Mouse (Mus musculus) erythroblast, embryonic 14.5 days (primary cell): ENCODE results near the gene Golph3. TPM values are rescaled to one million over a fixed set of nuclear protein-coding genes. Genes with fewer than 3 reads are reported as not detected.

ENCODE experiments used
- H3K27me3 ChIP-seq: 2 replicates; pipeline ENCODE4 v1.6.1; 2012; ENCODE audit warnings: inconsistent platforms; ENCODE audit not compliant: control insufficient read depth
- H3K36me3 ChIP-seq: 2 replicates; pipeline ENCODE4 v1.6.1; 2012; ENCODE audit warnings: mild to moderate bottlenecking, inconsistent platforms; ENCODE audit not compliant: control insufficient read depth
- H3K4me1 ChIP-seq: 2 replicates; pipeline ENCODE4 v1.6.1; 2012; ENCODE audit warnings: inconsistent platforms; ENCODE audit not compliant: control insufficient read depth
- H3K4me3 ChIP-seq: replicated peaks from 2 replicates; pipeline ENCODE3; 2012; ENCODE audit warnings: moderate library complexity, mild to moderate bottlenecking, inconsistent platforms
- H3K9me3 ChIP-seq: 2 replicates; pipeline ENCODE4 v1.6.1; 2012; ENCODE audit warnings: low read length, inconsistent platforms, mixed read lengths; ENCODE audit not compliant: control insufficient read depth
- GATA1 ChIP-seq: IDR thresholded peaks from 2 replicates; pipeline ENCODE4 v1.6.1; 2012; ENCODE audit warnings: low read length, inconsistent platforms, mixed read lengths
- TAL1 ChIP-seq: IDR thresholded peaks from 3 replicates; pipeline ENCODE4 v1.6.1; 2012; ENCODE audit warnings: low read length, inconsistent platforms, mixed read lengths
- polyA plus RNA-seq: library from polyadenylated mRNA; stranded (reverse); fragments of >175 nt; gene quantifications from 2 replicates; pipeline ENCODE4 v1.2.3, GENCODE M21; 2012

Gene Golph3
- polyA plus RNA-seq, 1 experiment = 30.2 TPM

- H3K36me3 ChIP-seq = no peaks in the 10 kb centered on the region
- TF ChIP-seq GATA1 (no peak), TAL1 (no peak)
- peaks cover 20% of the 10 kb centered on the region for H3K4me1 ChIP-seq
- no peaks in the 10 kb centered on the region for H3K9me3 ChIP-seq
- no peak overlapping the region for H3K4me3 ChIP-seq
- H3K27me3 ChIP-seq = no peaks in the 10 kb centered on the region; the same call in 1 of the 2 replicates
Measured at GRCm38 (mm10) chr15:12380057-12380456, 58.8 kb downstream of the Golph3 start.

DNA sequence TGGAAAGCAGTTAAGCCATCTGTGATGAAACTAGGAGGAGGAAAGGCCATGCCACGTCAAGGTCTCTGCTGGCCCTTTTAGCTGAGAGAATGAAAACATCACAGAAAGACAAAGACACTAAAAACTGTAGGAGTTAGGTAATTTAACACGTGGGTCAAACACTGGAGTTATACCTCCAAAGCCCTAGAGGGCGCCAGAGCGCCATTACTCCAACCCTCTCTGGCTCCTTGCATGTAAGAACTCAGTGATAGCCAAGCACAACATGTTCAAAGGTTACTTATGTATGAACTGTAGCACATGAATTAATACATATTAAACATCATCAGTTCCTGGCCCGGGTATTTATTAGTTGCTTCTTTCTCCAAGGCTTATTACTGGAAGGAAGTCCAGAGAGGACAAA lies 59.3 kb downstream of the Golph3 start:
- H3K4me1 ChIP-seq = peaks cover 15% of the 10 kb centered on the region
- H3K36me3 ChIP-seq = no peaks in the 10 kb centered on the region
- H3K9me3 ChIP-seq = no peaks in the 10 kb centered on the region
- no peaks in the 10 kb centered on the region; the same call in 1 of the 2 replicates for H3K27me3 ChIP-seq
- TF ChIP-seq GATA1 = no peak
- TF ChIP-seq TAL1 = no peak
- H3K4me3 ChIP-seq = no peak overlapping the region

DNA sequence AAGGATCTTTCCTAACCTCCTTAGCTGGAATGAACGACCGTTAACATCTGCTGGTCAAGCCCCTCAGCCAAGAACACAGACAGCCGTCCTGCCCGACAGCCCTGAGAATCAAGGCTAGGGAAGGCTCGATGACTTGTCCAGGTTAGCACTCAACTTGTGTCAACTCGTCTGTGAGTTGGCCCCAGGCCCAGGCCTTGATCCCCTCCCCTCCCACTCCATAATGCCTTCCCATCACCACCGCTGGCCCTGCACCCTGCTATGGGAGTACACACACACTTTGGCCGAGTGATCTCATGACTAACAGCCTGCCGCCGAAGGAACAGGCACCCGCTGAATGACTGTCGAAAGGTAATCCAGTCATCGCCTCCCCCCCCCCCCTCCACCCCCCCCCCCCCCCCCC lies 63.4 kb downstream of the Golph3 start:
- TF ChIP-seq TAL1 (no peak), GATA1 (no peak)
- H3K27me3 ChIP-seq = no peaks in the 10 kb centered on the region
- no peaks in the 10 kb centered on the region for H3K4me1 ChIP-seq
- no peaks in the 10 kb centered on the region for H3K9me3 ChIP-seq
- H3K36me3 ChIP-seq = no peaks in the 10 kb centered on the region
- no peak overlapping the region for H3K4me3 ChIP-seq

DNA sequence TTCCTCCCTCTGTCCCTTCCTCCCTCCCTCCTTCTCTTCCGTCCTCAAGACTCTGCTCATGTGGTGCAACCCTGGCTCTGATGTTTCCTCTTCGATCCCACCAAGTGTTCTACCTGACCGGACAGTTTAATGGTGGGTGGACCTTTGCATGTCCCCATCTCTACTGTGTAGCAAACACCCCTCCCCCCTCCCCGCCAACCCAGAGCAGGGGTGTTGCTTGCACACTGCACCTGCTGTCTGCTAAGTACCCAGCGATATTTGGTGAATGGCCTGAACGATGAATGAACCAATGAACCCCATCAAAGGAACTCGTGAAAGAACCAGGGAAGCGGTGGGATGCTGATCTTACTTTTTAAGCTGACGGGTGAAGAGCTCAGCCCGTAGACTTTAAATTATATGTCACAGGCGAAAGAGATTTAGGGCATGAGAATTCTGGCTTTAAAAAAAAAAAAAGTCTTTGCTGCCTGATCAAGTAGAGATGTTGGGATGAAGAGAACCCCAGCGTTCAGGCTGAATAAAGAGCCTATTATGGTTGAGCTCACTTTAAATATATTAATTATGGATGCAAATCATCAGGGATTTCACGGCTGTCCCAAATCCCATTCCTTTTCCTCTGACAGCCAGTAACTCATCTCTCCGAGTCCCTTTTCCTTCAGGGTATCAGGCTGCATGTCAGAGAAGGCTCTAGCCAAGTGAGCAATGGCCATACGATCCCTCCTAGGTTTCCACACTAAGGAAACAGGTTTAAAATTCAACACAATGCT lies 67.7 kb downstream of the Golph3 start:
- H3K27me3 ChIP-seq = no peaks in the 10 kb centered on the region
- no peak overlapping the region for H3K4me3 ChIP-seq
- TF ChIP-seq TAL1 (no peak), GATA1 (no peak)
- H3K36me3 ChIP-seq = no peaks in the 10 kb centered on the region
- no peaks in the 10 kb centered on the region for H3K9me3 ChIP-seq
- no peaks in the 10 kb centered on the region for H3K4me1 ChIP-seq

DNA sequence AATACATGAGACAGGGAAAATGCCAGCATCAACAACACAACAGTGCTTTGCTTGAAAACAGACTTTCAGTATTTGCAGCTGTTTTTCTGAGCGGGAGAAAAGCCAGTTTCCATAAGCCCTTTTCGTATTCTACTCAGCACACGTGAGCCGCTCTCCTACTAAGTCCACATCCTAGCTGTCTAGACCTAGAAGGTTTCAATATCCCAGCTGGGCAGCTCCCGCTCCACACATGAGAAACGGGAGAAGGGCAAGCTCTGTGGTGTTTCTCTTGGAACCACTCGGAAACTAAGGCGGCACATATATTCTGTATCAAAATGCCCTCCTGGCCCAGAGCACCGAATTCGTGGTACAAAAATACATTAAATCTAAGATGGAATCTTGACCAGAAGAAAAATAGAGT lies 73.5 kb downstream of the Golph3 start:
- no peak for TF ChIP-seq GATA1
- Histone ChIP-seq H3K4me1 (no peaks in the 10 kb centered on the region), H3K27me3 (no peaks in the 10 kb centered on the region), H3K9me3 (no peaks in the 10 kb centered on the region), H3K4me3 (no peak overlapping the region), H3K36me3 (no peaks in the 10 kb centered on the region)

DNA sequence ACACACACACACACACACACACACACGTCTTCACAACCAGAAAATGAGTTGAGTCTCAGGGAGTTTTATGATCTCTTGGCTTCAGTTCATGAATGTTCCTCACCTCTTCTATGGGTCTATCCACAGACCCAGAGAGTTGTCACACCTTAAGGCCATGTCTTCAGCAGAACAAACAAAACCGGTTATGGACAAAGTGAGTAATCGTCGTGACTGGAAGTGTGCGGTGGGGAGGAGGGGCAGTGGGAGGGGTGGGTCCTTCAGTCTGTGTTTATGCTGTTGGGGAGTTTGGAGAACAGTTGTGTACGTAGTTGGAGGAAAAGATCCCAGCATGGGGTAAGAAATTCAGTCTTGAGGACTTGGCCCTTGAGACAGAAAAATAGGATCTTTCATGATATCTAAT lies 75.8 kb downstream of the Golph3 start:
- H3K36me3 ChIP-seq = no peaks in the 10 kb centered on the region
- H3K27me3 ChIP-seq = no peaks in the 10 kb centered on the region
- H3K4me3 ChIP-seq = no peak overlapping the region
- TF ChIP-seq GATA1 = no peak
- no peak for TF ChIP-seq TAL1
- H3K9me3 ChIP-seq = no peaks in the 10 kb centered on the region
- H3K4me1 ChIP-seq = no peaks in the 10 kb centered on the region

Other genes with a start within 250 kb of the Golph3 start
- 1.5 and 2.1 TPM in 2 replicates for gene Zfr, start 203.6 kb upstream of the Golph3 start, polyA plus RNA-seq
- 0.16 and 0.30 TPM in 2 replicates for gene Mtmr12, start 116.4 kb upstream of the Golph3 start, polyA plus RNA-seq
- gene 1810049J17Rik, start 449 bp downstream of the Golph3 start, polyA plus RNA-seq = not detected in 2 replicates